Mouse (Mus musculus) liver, embryonic 14.5 days (tissue): Measurements from ENCODE around the gene Zbtb16. TPM values are rescaled to one million over a fixed set of nuclear protein-coding genes. Genes with fewer than 3 reads are reported as not detected.

ENCODE experiments used
- ATAC-seq: fragments of 200-750 bp; cut with Nextera tagmentation; 2 replicates; pipeline ENCODE4 v1.8.0; 2017; ENCODE audit warnings: moderate number of reproducible peaks, mild to moderate bottlenecking, moderate library complexity; ENCODE audit not compliant: insufficient read depth
- DNase-seq, 3 experiments: peaks; one replicate each; pipeline ENCODE4 v3.0.0-alpha.2; 2012 to 2013; ENCODE audit warnings: low read depth in 3 of 3, low spot score in 3 of 3
- H3K27ac ChIP-seq: fragments of 300-500 bp; sonication (generic); 2 replicates; pipeline ENCODE4 v1.5.1; 2014; ENCODE audit warnings: moderate library complexity, mild to moderate bottlenecking, control low read depth, inconsistent platforms
- H3K27me3 ChIP-seq: fragments of 300-500 bp; sonication (generic); 2 replicates; pipeline ENCODE4 v1.6.1; 2014; ENCODE audit warnings: mild to moderate bottlenecking, low read length, moderate library complexity; ENCODE audit not compliant: control insufficient read depth, insufficient read depth
- H3K36me3 ChIP-seq: fragments of 300-500 bp; sonication (generic); replicated peaks from 2 replicates; pipeline ENCODE4 v1.6.1; 2014; ENCODE audit warnings: low read depth; ENCODE audit not compliant: control insufficient read depth, insufficient read depth
- H3K4me1 ChIP-seq, 2 experiments: fragments of 200-500 bp in 1 of 2; fragments of 300-500 bp in 1 of 2; sonication (generic) in 1 of 2; replicated peaks; 2 replicates each; pipeline ENCODE4 v1.6.1; 2012 to 2014; ENCODE audit warnings: antibody characterized with exemption in 1 of 2, inconsistent platforms in 1 of 2, low read length in 1 of 2; ENCODE audit not compliant: control insufficient read depth in 2 of 2, insufficient read depth in 2 of 2
- H3K4me2 ChIP-seq: fragments of 300-500 bp; sonication (generic); 2 replicates; pipeline ENCODE4 v1.6.1; 2014; ENCODE audit warnings: low read depth, mild to moderate bottlenecking, control low read depth, moderate library complexity
- H3K4me3 ChIP-seq, 2 experiments: fragments of 200-500 bp in 1 of 2; fragments of 300-500 bp in 1 of 2; sonication (generic) in 1 of 2; 2 replicates each; pipeline ENCODE4 v1.5.1; 2012 to 2014; ENCODE audit warnings: low read depth in 2 of 2, low read length in 2 of 2, mild to moderate bottlenecking in 2 of 2, control low read depth in 1 of 2, inconsistent platforms in 1 of 2, moderate library complexity in 1 of 2; ENCODE audit not compliant: insufficient read depth in 1 of 2
- H3K9ac ChIP-seq: fragments of 300-500 bp; sonication (generic); replicated peaks from 2 replicates; pipeline ENCODE4 v1.6.1; 2014; ENCODE audit warnings: mild to moderate bottlenecking, control low read depth, moderate library complexity
- H3K9me3 ChIP-seq: fragments of 300-500 bp; sonication (generic); 2 replicates; pipeline ENCODE4 v1.6.1; 2016; ENCODE audit warnings: low read length, mixed read lengths; ENCODE audit not compliant: control insufficient read depth
- CTCF ChIP-seq: IDR thresholded peaks from 2 replicates; pipeline ENCODE4 v1.5.1; 2016; ENCODE audit warnings: antibody characterized with exemption, low read depth, control low read depth
- EP300 ChIP-seq: IDR thresholded peaks from 2 replicates; pipeline ENCODE4 v1.6.1; 2016; ENCODE audit warnings: antibody characterized with exemption, low read depth
- WGBS: fragments of 180-500 bp; shearing (Covaris S2); extraction: QIAGEN DNeasy Blood & Tissue Kit; methylation state at CpG from one replicate; pipeline ENCODE4 v1.1.7; 2014; ENCODE audit not compliant: insufficient replicate concordance; 5-methylcytosine and 5-hydroxymethylcytosine counted together
- polyA plus RNA-seq, 2 experiments: library from polyadenylated mRNA; depleted of rRNA in 1 of 2; stranded (reverse) in 1 of 2; unstranded in 1 of 2; fragments of >200 nt; fragmentation: Nextera tagmentation in 1 of 2; extraction: Ambion mirVana in 1 of 2; gene quantifications; 2 replicates each; pipeline versions ENCODE4 v1.2.1 to v1.2.3; 2012 to 2014

The Zbtb16 gene
- polyA plus RNA-seq, 2 experiments: 0.26 to 0.30 TPM

GRCm38 (mm10) chr9:48695796-48696195, 140.2 kb downstream of the Zbtb16 start:
- Histone ChIP-seq H3K27ac (no peak overlapping the region), H3K9me3 (no peaks in the 10 kb centered on the region), H3K4me3 (no peak overlapping the region), H3K4me1 (no peaks in the 10 kb centered on the region), H3K36me3 (no peaks in the 10 kb centered on the region), H3K4me2 (no peak overlapping the region), H3K9ac (no peak overlapping the region), H3K27me3 (no peaks in the 10 kb centered on the region)
- DNase-seq (peak in 2 of 3 experiments; percentile 12 to 22), ATAC-seq (no peak)
- TF ChIP-seq EP300: no peak
- no peak for TF ChIP-seq CTCF
- 60% methylated on average over 4 of the region's 4 CpGs for WGBS

DNA sequence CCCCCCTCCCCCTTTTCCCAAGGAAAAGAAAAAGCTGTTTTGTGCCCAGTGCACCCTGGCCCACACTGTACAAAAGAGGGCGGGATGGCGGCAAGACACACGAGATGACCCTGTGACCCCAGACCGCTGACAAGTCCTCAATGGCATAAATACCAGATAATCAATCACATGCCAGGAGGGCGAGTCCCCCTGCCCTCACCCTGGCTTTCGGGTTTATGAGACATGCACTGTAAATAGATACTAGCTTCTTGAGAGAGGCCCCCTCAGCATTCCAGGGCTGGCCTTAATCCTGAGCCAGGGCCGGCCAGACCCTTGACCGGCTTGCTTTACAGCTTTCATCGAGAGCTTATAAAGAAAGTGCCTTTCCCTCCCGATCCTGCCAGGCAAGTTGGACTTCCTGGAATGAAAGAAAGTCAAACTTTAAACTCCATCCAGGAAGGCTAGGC, 141.4 kb downstream of the Zbtb16 start:
- no peaks in the 10 kb centered on the region for H3K27me3 ChIP-seq
- no peak overlapping the region for H3K4me2 ChIP-seq
- no peak for ATAC-seq
- no peak overlapping the region for H3K9ac ChIP-seq
- WGBS: 54% methylated on average over 10 of the region's 10 CpGs
- no peaks in the 10 kb centered on the region for H3K9me3 ChIP-seq
- no peak overlapping the region for H3K4me3 ChIP-seq
- no peaks in the 10 kb centered on the region for H3K36me3 ChIP-seq
- H3K27ac ChIP-seq: no peak overlapping the region
- TF ChIP-seq EP300: no peak
- TF ChIP-seq CTCF: no peak
- H3K4me1 ChIP-seq: peaks cover 0 to 11% of the 10 kb centered on the region in 2 experiments; a peak in 2 of 4 replicates
- DNase-seq: no peak

DNA sequence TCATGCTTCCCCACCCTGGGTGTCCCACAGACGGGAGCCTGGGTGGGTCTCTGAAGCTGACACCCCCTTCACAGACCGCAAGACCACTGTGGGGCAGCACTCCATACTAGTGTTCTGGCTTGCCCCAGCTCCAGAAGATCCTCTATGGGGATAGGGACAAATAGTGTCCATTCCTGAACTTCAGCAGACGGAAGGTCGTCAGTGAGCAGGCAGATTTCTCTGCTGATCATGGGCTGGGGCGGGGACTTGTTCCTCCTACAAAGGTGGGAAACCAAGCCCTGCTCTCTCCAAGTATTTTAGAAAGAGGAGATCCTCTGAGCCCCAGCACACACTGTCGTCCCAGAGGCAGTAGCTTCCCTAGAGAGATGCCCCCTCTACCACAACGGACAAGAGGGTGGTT, 142.3 kb downstream of the Zbtb16 start:
- no peaks in the 10 kb centered on the region for H3K9me3 ChIP-seq
- ATAC-seq: no peak
- WGBS: 65% methylated on average over 7 of the region's 7 CpGs
- no peak overlapping the region for H3K9ac ChIP-seq
- H3K27me3 ChIP-seq: no peaks in the 10 kb centered on the region
- no peak overlapping the region for H3K4me2 ChIP-seq
- H3K4me1 ChIP-seq: peaks cover 2 to 19% of the 10 kb centered on the region in 2 experiments; a peak in 3 of 4 replicates
- H3K36me3 ChIP-seq: no peaks in the 10 kb centered on the region
- no peak for DNase-seq
- TF ChIP-seq CTCF: no peak
- TF ChIP-seq EP300: no peak
- H3K4me3 ChIP-seq: no peak overlapping the region
- H3K27ac ChIP-seq: no peak overlapping the region

DNA sequence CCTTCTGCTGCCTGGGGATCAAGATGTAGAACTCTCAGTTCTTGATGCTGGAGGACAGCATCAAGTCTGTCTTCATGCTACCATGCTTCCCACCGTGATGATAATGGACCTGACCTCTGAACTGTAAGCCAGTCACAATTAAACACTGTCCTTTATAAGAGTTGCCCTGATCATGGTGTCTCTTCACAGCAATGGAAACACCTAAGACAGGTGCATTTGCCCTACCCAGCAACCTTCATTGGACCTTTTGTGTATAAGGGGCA, 146.4 kb downstream of the Zbtb16 start:
- H3K27me3 ChIP-seq: no peaks in the 10 kb centered on the region
- DNase-seq (no peak), ATAC-seq (no peak)
- H3K27ac ChIP-seq: no peak overlapping the region
- H3K4me1 ChIP-seq: peaks cover 10 to 32% of the 10 kb centered on the region in 2 experiments
- no peak overlapping the region for H3K4me3 ChIP-seq
- H3K9ac ChIP-seq: no peak overlapping the region
- H3K36me3 ChIP-seq: no peaks in the 10 kb centered on the region
- 55% methylated on average over 1 of the region's 1 CpGs for WGBS
- peak overlapping the region; percentile 58 for H3K4me2 ChIP-seq
- no peak for TF ChIP-seq CTCF
- TF ChIP-seq EP300: no peak
- H3K9me3 ChIP-seq: no peaks in the 10 kb centered on the region

GRCm38 (mm10) chr9:48688859-48689717, 146.9 kb downstream of the Zbtb16 start:
- TF ChIP-seq EP300 (peak; percentile 33; the same call in 1 of the 2 replicates), CTCF (no peak)
- peaks cover 10 to 32% of the 10 kb centered on the region in 2 experiments for H3K4me1 ChIP-seq
- WGBS: 18% methylated on average over 6 of the region's 6 CpGs
- H3K36me3 ChIP-seq: no peaks in the 10 kb centered on the region
- H3K9me3 ChIP-seq: no peaks in the 10 kb centered on the region
- peak overlapping the region; percentile 58 for H3K4me2 ChIP-seq
- DNase-seq: peak; percentile 7 to 58 (median 20)
- no peak overlapping the region; a peak in 1 of 4 replicates for H3K4me3 ChIP-seq
- H3K9ac ChIP-seq: peak overlapping the region; percentile 13; the same call in 1 of the 2 replicates
- peak; percentile 92 for ATAC-seq
- H3K27ac ChIP-seq: peak overlapping the region; percentile 70
- H3K27me3 ChIP-seq: no peaks in the 10 kb centered on the region
